Mouse (Mus musculus) CH12.LX (cell line): ENCODE measurements around the gene Pgm2l1.

Experiments
- CTCF ChIP-seq, 2 experiments: IDR thresholded peaks in 1 of 2; conservative IDR thresholded peaks in 1 of 2; 2 replicates each; pipeline ENCODE4 v1.5.1; 2011 to 2012; ENCODE audit warnings: low read depth in 2 of 2, low read length in 2 of 2, improper control_type of control experiment in 1 of 2, inconsistent platforms in 1 of 2, mild to moderate bottlenecking in 1 of 2, moderate library complexity in 1 of 2
- EP300 ChIP-seq: IDR thresholded peaks from 2 replicates; pipeline ENCODE4 v1.6.1; 2011; ENCODE audit warnings: low read length, improper control_type of control experiment

DNA sequence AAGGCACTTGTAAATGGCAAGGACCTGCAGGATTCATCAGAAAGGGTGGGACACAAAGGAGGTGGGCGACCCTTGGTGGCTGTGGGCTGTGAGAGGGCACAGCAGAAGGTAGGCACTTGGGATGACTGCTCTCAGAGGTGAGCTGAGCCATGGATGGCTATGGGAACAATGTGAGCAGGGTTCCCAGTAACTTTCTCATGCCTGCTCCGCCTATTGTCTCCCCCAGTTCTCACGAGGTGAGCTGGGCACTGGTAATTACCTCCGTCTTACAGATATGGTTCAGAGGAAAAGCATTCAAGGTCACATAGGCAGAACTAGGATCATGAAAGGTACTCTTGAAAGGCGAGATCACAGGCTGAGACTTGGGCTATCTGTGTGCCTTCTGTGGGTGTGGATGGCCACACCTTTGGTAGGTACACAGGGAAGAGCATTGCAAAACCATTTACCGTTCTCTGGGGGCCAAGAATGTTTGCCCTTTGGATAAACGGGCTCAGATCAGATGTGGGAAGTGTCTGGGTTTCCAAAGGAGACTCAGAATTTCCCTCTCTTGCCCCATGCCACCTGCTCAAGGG, 47.3 kb upstream of the Pgm2l1 start:
- TF ChIP-seq EP300 (no peak), CTCF (conservative IDR thresholded peaks at IDR 0.05 in 1 of 2, IDR thresholded peaks at IDR 0.05 in 1 of 2; ENCODE audit: low read depth in 2 of 2, low read length in 2 of 2) (no peak)
